Mouse (Mus musculus): ENCODE results near the gene Blnk. TPM values are rescaled to one million over a fixed set of nuclear protein-coding genes. Genes with fewer than 3 reads are reported as not detected.

The Blnk gene
- total RNA-seq, 2 experiments from 2014 or later: 0.83 to 1.00 TPM

DNA sequence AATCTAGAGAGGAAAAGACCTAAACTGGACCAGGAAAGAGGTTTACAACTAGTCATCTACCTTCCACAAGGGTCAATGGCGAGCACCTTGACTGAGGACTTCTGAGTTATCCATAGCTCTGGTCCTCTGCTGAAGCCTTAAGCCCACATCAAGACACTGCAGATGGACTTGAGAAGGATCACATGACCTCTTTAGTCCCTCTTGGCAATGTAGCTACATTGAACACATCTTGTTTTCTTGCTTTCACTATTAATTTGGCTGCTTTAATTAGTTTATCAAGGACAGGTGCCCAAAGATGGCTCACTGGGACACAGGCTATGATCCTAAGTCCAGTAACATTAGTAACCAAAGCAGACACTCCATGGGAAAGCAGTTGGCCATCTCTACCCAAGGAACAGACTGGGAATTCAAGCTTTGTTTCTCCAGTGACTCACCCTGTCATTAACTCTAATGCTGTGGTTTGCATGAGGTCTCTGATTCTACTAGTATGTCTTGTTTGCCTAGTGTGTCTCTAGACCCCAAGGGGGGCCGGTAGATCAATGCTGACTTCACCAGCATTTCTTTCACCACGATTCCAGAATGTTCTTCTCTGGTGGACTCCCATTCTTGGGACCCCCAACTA lies 9.5 kb upstream of the Blnk start:
- DNase-seq: no peak

GRCm38 (mm10) chr19:40999569-40999968 lies 5.2 kb upstream of the Blnk start:
- no peak for DNase-seq

DNA sequence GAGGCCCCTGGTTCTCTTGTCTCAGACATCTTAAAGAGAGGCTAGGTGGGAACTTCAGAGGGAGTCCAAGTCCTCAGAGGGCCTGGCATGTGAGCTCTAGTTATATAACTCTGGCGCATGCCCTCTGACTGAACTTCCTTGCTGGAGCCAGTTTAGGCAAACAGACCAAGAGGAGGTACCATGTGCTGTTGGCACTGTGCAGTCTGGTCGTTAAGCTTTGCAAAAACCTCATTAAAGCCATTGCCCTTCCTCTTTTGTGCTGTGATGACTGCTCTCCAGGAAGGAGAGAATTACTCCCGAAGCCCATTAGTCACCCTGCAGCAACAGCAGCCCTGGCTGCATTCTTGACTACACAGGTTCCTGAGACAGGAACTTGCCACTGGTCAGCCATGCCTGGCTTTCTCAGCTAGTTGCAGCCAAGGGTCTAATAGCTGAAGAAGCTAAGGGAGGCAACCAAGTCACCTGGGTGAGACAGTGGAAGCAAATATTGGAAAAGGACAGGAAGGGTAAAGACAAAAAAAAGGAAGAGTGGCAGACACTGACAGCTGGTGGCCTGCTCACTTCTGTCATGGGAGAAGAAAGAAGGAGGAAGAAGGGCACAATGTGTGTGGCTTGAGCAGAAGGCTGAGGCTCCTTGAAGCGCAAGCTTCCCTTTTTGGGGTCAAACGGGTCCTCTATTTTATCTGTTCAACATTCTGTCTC lies 4.3 kb upstream of the Blnk start:
- DNase-seq: no peak

DNA sequence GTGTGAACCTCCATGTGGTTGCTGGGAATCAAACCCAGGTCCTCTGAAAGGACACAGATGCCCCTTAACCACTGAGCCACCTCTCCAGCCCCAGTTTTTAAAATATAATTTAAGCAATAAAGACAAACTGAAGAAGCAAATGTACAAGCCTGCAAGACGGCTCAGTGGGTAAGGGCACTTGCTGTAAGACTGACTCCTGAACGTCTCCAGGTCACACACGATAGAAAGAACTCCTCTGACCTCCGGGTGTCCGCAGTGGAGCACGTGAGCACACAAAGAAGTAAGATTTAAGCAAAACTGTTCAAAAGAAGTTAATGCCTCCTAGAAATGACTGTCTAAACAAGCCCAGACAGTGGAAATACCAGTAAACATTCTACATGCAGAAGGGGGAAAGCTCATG lies 2.4 kb upstream of the Blnk start:
- no peak for DNase-seq

DNA sequence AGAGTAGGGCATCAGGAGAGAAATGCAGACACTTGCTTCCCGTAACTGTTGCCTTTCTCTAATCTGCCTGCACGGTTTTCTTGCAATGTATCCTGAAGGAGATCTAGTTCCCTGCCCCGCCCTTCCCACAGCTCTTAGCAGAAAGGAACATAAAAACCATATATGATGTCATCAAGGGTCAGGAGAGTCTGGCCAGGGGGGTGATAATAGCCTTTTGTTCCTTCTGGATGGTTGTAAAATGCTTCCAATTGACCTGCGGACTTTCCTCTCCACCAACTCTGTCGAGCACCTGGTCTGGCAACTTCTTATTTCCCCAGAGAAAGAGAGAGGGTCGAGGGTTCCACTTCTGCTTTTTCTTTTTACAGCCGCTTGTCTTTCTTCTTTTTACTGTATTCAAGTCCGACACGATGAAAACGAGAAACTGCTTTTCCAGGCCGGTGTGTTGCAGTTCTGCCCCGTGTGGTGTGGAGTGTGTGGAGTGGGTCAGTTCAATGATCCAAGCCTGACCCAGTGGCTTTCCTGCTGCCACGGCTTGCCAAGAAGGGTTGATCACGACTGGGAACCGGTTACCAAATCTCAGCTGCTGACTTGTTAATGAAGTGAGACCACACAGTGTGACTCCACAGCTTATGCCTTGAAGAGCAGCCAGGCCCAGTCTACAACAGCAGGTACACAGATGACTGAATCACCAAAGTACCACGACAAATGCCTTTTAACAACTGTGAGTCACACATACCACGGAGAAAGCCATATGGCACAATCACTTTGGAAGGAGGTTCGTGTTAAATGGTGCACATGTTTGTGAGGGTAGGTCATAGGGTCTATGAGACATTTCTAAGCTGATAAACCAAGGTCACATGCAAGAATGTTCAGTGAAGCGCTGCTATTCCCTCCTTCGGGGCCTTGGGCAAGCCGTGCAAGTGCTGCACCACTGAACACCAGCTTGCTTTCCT lies 1.4 kb upstream of the Blnk start:
- no peak for DNase-seq

- no peak for DNase-seq
Observed at GRCm38 (mm10) chr19:40994911-40995310, 576 bp upstream of the Blnk start.

DNA sequence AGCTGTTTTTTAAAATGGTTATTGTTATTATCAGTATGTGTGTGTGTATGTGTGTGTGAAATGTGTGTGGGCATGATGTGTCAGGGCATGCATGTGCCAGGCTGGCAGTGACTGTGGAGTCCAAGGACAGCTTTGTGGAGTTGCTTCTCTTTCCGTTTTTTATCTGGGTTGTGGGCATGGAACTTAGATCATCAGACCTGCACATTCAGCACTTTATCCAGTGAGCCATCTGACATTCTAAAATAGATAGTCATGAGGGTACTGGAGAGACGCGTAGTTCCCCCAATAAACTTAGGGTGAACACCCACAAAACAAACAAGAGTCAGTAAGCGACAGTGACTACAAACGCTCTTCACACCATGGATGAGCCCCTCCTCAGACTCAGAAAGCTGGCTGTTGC lies 979 bp downstream of the Blnk start:
- no peak for DNase-seq

- no peak for DNase-seq
Observed at GRCm38 (mm10) chr19:40992517-40993044, 1.8 kb downstream of the Blnk start.

GRCm38 (mm10) chr19:40992096-40992495 lies 2.2 kb downstream of the Blnk start:
- no peak for DNase-seq

DNA sequence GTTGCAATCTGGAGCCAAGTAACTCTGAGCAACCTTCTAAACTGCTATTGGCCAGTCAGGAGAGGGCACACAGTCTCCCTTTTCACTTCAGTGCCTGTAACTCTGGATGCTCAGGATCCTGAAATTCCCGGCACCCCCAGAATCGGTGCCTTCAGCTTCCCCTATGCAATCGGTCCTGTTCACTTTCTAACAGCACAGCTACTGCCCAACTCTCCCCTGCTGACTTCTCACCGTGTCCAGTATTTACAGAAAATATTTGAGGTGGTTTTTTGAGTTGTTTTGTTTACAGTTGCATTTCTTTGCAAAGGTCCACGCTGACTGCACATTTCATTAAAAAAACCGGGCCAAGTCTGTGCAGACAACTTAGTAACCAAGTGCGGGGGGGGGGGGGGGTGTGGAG lies 2.7 kb downstream of the Blnk start:
- no peak for DNase-seq

- no peak for DNase-seq
Observed at GRCm38 (mm10) chr19:40990781-40991343, 3.5 kb downstream of the Blnk start.

DNA sequence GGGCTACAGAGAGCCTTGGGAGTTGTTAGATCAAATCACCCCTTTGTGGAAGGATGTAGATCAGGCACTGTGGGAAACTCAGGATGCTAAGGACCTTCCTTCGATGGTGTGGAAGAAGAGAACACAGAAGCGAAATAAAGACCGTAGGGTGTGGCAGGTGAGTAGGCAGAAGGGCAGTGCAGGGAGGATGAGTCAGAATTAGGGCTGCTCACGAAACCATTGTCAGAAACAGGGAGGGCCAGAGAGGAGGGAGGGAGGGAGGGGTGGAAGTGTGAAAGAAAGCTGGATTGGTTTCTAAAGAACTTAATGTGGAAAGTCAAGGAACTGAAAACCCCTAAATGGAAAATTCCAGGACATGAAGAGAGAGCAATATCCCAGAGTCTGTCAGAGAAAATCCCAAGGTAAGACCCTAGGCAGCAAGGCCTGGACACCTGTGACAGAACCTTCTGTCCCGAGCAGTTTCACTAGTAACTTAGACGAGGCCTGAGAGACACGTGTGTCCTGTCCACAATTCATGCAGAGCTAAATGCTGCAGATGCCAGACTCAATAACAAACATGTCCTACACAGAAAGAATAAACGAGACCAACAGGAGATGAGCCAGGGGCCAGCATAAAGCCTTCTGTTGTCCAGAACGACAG lies 4.3 kb downstream of the Blnk start:
- DNase-seq: no peak

DNA sequence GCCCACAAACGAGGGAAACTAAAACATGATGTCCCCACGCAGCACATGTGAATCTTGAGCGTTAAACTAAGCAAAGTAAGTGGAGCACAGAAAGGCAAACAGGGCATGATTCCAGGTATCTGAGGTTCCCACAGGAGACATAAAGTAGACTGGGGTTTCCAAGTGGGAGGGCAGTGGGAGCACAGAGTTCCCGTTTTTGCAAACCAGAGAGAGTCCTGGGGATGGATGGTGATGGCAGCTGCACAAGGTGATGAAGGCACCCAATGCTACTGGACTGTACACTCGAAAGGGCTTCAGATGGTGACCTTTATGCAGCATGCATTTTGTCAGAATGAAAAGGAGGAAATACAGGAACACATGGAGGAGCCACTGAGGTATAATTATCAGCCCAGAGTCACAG lies 5.5 kb downstream of the Blnk start:
- no peak for DNase-seq

DNA sequence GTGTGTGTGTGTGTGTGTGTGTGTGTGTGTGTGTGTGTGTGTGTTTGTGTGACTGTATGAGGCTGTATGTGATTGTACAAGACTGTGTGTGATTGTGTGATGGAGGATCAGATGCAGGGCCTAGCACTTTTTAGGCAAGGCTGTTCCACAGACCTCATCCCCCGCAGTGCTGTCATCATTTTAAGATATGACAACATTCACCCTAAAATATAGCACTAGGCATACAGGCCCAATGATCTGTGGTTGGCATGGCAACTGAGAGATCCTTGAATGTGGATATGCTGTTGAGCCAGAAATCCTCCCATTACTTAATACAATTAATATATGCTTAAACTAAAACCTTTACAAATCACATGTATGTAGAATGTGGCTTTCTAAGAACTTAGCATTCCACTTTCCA lies 9.8 kb downstream of the Blnk start:
- DNase-seq: no peak

DNA sequence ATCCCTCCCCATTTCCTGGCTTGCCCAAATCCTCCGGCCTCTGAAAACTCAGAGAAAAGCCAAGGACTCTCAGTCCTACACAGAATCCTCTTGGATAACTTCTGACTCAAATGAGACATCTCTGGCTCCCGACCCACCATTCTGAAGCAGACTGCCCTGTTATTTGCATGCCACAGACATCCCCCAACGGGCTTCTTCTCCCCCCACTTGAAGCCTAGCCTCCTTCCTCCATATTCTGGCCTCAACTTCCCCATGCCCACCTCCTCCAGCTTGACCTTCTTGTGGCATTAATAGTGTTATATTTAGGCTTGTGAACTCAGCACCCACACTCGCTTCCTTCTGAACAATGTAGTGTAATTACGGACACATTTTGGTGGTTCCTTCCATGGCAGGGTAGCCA lies 13.7 kb downstream of the Blnk start:
- no peak for DNase-seq

DNA sequence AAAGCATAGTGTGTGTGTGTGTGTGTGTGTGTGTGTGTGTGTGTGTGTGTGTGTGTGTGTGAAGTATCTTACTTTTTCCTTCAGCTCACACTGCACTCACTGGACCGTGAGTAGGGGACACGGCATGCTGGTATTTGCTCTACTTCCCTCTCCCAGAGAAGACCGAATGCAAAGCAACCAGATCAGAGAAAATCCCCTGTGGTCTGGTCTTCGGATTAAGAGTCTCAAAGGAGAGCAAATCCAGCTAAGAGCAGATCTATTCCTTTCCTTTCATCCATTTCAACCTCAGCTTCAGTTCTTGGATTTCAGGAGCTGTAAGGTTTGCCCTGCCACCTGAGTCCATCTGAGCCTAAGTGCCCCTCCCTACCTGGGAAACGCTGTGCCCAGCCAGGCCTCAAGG lies 16.3 kb downstream of the Blnk start:
- no peak for DNase-seq

GRCm38 (mm10) chr19:40976946-40977917 lies 17.1 kb downstream of the Blnk start:
- DNase-seq: no peak

GRCm38 (mm10) chr19:40971273-40971914 lies 22.9 kb downstream of the Blnk start:
- no peak for DNase-seq

GRCm38 (mm10) chr19:40970775-40971174 lies 23.6 kb downstream of the Blnk start:
- DNase-seq: no peak

DNA sequence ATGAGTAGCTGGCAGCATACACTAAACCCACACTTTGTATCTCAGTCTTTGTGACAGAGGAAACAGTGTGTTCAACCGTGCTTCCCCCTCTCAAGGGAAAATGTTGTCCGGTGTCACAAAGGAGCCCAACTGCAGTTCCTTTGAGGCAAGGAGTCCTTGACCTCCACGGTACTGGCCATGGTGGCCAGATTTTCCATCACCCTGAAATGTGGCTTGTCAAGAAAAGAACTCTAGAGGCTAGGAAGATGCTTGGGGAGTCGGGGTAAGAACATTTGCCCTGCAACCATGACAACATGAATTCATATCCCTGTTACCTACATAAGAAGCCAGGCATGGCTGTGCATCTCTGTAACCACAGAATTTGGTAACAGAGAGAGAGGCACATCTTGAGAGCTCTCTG lies 24.0 kb downstream of the Blnk start:
- DNase-seq: no peak

Data from gastrocnemius, postnatal 25 days (tissue).